Mouse (Mus musculus) heart, adult 9 months (tissue): ENCODE results near the gene Chst3.
A peak's percentile ranks its signal among the peaks of the same experiment; 100 is the strongest.
"Not testable (repeated sequence)": the region's sequence is repeated elsewhere in the genome, so short reads cannot be mapped to it uniquely, and the experiment has no call there.

Experiments
- DNase-seq, 2 experiments: peaks; one replicate each; pipeline ENCODE4 v3.0.0; 2022; ENCODE audit warnings: low spot score in 2 of 2

The Chst3 gene

DNA sequence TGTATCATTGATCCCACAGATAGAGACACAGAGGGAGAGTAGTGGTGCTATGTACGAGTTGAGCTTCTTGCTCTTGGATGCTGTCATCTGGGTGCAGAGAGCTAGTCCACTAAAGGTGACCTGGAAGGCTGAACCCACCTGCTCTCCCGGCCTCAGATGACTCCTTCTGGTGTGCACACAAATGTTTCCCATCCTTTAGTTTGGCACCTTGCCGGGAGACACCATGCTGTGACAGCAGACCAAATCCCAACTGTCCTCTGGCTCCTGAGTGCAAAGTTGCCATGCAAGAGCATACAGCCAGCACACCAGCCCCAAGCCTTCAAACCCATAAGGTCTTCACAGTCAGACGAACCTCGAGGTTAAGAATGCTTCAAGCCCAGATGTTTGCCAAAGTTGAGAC is 22.1 kb downstream of the Chst3 start:
- no peak for DNase-seq

DNA sequence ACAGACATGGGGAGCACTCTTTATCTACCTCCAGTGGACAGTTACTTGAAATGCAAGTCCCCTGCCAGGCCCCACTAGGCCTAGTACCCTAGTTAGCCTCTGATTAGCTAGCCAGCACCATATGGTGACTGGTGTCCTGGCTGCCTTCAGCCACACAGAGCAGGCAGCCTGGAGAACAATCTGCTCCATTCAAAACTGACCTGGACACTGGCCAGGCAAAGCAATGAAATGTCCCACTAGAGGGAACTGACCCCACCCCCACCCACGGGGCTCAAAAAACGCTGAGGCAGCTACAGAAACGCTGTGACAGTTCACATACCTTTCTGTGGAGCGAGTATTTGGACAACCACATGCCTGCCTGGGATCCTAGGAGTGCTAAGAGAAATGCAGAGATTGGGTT is 24.0 kb downstream of the Chst3 start:
- no peak for DNase-seq

DNA sequence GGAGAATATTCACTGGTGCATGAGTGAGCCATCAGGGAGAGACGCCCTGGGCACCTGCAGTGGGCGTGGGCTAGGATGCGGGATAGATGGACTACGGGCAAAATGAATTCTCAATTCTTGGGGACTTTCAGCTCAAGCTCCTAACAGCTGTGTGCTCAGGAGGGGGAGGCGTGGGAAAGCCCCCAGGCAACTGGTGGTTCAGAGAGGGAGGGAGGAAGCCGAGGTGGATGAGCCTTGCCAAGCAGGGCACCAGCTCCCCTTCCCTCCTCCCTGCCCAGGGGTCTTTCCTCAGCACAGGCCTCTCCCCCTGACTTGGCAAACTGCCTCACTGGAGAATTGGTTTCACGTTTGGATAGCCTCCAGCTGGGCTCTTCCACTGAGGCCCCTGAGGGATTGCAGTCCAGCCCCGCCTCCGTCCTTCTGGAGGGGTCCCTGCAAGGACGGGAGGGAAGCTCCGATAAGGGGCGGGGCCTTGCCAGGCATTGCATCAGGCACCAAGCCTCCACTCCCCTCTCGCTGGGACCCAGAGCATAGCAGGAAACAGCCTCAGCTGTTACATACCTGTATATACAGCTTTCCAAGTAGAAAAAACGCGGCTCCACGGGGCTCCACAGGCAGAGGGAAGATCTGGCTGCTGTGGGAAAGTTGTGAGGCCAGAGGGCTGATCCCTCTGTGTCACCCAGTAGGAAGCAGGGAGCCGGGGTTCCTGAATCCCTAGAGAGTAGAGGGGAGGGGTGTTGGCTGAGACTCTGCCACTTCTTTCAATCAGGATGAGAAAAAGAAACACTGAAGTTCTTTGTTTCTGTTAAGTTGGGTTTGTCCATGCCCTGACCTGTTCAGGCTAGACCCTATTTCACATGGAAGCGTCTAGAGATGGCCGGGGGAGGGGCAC is 25.3 kb downstream of the Chst3 start:
- DNase-seq, result no peak

DNA sequence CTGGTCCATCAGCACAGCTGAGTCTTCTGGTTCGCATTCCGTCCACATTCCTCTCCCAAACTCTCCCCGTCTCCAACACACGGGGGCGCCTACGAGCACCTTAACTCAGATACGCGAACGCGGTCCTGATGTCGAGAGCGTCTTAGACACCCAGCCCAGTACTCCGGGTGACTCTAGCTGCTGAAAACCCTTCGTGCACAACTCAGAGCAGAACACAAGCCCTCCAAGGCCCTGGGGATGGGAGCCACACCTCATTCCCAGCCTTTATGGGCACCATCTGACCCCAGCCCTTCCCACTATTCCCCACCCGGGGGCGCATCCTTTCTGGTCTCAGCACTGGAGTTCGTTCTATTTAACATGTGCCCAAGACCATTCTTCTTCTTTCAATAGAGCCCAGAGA is 27.3 kb downstream of the Chst3 start:
- DNase-seq, result peak in 1 of 2 experiments; percentile 55

DNA sequence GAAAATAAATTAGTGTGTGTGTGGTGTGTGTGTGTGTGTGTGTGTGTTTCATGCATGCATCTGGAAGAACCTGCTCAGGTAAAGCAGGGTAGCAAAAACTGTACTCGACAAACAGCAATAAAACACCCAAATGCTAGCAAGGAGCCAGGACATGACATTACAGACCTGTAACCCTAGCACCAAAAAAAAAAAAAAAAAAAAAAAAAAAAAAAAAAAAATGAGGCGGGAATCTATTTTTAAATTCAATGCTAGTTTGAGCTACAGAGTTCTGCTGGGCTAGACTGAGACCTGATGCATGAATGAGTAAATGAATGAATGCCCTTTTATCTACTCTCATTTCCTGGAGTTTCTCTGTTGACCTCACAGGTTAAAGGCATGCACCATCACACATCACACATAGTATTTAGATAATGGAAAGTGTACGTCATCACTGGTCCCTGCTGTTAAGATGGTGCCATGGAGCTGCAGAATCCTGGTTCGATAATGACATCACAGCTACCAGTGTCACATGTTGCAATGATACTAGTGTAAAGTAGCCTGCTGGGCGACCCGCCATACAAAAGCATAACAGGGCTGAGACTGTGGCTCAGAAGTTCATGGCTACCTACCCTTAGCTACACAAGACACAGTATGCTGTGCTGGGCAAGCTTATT is 29.4 kb downstream of the Chst3 start:
- no peak for DNase-seq

DNA sequence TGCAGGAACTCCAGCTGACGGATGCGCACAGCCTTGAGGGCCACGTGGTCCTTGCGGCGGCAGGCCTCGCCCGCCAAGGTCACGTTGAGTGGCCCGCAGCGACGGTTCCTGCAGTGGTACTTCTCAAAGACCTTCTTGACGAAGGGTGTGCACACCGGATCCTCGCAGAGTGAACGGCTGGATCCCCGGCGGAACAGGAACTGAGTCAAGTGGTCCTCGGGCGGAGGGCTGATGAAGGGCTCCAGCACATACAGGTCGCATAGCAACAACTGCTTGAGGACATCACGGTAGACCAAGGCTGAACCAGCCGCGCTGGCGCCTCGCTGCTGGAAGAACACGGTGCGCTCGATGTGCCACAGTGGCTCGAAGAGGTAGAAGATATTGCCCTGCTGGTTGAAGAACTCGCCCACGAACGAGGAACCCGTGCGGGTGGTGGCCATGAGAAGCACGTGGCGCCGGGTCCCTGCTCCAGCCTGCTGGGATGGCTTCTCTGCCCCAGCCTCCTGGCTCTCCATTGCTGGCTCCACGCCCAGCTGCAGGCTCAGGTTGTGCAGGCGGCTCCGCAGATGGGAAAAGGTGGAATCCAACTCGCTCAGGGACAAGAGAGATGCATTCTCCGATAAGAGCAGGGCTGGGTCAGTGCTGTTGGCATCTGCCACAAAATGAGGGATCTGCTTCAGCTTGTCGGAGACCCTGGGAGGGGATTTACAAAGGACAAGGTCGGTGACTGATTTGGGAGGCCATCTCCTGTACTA is 32.7 kb downstream of the Chst3 start:
- no peak for DNase-seq

DNA sequence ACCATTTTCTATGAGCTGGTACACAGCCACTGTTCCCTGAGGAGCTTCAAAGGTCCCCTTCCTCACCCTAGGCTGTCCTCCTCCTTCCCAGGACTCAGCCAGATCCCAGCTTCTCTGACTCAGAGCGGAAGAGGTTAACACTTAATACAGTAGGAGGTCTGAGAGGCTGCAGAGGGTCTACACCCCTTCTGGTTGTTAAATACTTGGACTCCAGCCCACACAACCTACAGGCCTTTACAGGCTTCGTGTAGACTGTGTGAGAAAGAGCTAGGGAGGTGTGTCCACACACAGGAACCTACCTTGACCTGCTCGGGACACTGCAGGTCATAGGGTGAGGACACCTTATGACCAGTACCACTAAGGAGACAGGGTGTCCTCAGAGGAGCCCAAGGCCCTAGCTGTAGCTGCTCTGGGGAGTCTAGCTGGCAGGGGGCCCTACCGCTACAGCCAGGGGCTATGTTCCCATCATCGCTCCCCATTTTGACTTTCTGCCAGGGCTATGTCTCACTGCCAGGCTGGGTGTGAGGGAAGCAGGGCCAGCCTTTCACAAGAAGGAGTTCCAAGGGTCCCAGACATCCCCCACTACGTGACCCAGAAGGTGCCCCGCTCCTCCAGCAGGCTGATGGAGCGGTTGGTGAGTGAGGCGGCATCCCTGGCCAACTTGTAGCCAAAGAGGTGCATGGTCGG is 33.9 kb downstream of the Chst3 start:
- no peak for DNase-seq

DNA sequence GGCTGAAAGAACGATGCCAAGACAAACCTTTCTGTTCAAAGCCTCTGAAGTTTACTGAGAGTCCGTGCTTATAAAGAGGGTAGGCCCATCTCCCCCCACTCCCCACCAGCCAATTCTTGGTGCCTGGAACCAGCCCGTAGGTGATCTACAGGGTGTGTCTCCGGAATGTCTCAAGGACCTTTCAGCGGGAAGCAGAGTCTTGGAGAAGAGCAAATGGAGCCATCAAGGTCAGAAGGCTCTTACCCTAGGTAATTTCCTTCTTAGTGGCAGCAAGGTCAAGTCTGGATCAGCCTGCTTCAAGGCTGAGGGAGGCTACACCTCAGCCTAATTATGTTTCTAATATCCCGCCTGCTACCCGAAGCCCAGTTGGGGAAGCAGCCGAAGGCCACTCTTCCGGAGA is 43.8 kb downstream of the Chst3 start:
- DNase-seq, result not testable (repeated sequence)

DNA sequence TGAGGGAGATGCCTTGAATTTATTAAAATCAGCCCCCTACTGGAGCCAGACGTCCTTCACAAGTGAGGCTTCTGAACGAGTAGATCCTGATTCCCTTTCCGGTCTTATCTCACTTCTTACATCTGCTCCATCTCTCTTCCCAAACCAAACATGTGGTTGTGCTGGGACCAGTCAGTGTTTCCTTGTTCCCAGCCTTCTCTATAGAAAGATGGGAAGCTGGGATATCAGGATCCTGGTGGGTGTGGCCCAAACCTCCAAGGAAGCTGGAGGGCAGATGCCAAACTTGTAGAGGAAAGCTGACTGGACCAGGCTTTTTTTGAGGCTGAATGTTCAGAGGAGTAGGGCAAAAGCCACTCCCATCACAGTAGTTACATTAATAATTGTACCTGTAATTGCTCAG is 44.6 kb downstream of the Chst3 start:
- no peak for DNase-seq

DNA sequence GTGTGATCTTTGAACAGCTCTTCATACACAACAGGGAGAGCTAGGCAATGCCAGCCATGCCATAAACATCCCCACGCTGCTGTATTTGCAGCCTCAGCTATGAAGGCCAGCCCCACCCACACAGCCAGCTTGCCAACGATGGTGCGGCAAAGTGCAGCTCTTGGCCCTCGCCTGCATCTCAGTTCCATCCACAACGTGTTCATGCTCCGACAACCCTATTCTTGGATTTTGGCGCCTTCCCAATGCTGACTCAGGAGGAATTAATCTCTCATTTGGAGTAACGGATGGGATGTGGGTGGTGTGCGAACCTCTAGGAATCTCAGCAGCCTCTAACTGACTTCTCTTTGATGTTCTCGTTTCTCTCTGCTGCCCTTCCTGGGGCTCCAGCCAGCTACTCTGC is 46.0 kb downstream of the Chst3 start:
- DNase-seq, result no peak

DNA sequence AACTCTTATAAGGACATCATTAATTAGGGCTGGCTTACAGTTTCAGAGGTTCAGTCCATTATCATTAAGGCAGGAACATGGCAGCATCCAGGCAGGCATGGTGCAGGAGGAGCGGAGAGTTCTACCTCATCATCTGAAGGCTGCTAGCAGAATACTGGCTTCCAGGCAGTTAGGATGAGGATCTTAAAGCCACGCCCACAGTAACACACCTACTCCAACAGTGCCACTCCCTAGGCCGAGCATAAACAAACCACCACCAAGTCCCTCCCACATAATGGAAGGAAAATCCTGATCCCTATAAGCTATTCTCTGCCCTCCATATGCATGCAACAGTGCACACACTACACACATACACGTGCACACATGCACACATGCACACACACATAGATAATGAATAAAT is 46.8 kb downstream of the Chst3 start:
- no peak for DNase-seq

DNA sequence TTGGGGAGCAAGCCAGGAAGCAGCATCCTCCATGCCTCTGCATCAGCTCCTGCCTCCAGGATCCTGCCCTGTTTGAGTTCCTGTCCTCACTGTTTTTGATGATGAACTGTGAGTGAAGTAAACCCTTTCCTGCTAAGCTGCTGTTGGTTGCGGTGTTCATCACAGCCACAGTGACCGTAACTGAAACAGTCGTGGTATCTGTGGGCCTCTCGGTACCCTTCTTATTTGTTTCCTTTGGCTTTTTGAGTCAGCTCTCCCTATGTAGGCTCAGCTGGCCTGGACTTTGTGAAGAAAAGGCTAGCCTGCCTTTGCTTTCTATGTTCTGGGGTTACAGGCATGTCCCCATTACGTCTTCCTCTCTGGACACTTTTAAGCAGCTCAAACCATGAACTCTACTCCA is 47.7 kb downstream of the Chst3 start:
- no peak for DNase-seq

DNA sequence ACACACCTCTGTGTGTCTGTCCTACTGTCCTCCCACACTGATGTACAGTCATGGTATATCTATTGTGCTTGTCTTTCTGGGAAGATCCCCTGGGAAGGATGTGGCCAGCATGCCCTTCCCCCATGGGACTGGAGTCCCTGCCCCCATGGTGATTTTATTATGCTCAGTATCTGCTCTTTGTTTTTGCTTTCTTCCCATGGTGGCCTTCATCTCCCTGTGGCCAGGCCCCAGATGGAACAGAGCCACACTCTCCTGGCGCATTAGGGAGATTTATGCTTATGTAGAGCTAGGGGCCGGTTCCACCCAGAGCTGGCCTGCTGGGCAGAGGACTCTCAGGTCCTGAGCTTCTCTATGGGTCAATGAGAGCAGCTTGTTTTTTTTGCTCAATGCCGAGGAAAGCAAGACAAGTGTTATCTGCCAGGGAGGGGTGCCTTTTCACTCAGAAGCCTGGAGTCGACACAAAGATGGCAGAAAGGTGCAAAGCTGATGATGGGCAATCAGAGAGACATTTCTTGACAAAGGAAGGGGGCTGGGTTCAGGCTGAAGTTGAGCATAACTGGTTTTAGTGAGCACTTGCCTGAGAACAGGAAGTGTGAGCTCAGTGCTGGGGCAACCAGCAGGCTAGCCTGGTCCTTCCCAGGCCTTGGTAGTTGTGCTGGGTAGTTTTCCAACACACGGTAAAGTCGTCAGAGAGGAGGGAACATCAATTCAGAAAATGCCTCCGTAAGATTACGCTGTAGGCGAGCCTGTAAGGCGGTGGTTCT is 48.6 kb downstream of the Chst3 start:
- DNase-seq, result no peak

DNA sequence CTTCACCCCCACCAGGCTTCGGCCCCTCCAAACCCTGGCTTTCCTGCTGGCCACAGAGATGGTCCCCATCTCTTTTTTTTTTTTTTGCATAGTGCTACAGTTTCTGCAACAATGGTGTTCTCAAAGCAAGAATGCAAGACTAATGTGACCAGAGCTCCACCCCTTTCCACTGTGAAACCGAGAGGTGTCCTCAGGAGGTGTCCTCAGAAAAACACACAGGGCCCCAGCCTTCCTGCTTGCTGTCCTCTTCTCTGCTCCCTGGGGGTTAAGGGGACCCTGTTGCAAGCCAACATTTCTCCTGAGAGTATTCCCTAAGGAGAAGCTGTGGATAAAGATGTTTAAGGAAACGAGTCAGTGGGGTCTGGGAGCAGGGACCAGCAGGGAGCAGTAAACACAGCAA is 50.1 kb downstream of the Chst3 start:
- no peak for DNase-seq

DNA sequence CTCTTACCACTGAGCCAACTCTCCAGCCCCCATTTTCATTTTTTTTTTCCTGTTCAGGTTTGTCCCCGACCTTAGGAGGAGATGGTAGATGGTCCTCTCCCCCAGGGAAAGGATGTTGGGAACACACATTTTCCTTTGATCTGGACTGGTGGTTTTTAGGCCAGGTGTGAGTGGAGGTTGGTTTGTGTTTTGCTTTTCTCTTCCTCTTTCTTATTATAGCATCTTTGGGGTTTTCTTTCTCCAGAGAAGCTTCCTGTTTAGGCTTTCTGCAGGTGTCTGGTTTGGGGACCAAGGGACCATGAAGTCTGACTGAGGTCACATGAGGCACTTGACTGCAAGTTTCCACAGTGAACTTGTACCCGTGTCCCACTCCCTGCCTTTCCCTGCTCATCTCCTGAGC is 50.8 kb downstream of the Chst3 start:
- DNase-seq, result no peak

DNA sequence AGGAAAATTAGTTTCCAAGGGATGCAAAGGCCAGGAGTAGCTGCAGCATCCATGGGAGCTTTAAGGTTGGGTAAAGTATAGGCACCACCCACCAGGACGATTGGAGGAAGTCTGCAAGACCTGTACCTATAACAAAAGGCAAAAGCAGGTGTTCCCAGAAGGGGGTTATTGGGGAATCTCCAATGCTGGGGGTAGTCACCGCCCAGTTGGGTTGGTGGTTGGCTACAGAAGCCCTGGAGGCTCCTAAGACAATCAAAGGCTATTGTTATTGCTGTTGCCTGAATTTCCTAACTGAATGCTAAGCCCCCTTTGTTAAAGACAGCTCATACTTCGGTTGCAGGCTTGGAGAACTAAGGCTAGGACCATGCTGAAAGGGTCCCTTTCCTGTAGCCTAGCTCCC is 53.0 kb downstream of the Chst3 start:
- no peak for DNase-seq

DNA sequence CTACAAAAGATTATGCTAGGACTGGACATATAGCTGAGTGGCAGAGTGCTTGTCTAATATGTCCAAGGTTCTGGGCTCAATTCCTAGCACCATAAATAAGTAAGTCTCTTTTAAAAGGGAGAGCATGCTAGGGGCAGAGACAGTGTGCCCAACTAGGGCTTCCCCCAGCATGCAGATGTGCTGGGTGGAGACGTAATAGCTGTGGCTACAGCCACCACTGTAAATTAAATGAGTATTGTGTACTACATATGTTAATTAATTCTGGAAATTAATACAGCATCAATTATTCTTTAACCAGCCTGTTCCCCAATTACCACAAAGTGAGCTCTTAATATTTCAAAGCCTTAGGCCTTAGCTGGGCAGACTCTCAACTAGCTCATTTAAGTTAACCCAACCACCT is 54.2 kb downstream of the Chst3 start:
- no peak for DNase-seq

DNA sequence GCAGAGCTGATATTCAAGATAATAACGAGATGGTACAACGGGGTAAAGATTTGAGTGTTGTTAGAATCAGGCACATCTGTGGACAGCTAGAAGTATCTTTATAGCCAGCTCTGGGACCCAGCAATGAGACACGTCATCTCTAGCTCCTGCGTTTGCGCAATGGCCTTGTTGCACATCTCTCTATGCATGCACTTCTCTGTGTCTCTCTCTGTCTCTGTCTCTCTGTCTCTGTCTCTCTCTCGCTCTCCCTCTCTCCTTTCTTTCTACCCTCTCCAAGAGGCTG is 56.1 kb downstream of the Chst3 start:
- DNase-seq, result no peak

DNA sequence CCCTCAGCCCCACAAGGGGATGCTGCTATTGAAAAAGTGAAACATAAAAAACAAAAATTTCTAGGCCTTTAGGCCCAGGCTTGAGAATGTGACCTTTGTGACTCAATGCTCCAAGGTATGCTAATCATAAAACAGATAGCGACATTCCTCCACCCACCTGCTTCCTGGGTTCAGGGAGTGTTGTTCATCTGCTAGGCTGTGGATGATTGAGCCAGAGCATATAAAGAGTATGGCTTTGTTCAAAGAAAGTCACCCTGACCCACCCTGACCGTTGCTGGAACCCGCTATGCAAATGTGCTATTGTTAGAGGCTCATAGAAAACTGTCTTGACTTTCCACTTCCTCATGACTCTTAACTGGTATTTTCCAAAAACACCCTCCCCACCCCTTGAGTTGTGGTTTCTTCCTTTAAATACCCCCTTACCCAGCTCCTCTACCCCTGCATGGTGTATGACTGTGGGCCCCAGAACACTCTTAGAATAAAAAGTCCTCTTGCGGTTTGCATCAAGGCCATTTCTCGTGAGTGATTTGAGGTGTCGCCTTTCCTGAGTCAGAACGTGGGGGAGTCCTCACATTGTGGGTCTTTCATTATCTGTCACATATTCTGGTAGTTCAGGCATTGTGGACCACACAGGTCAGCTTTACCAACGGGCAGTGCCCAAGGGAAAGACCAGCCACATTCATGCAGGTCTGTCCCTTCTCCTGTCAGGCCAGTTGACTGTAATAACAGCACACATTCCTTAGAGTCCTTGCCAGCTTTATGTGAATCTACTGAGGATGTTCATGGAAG is 56.7 kb downstream of the Chst3 start:
- not testable (repeated sequence) for DNase-seq

DNA sequence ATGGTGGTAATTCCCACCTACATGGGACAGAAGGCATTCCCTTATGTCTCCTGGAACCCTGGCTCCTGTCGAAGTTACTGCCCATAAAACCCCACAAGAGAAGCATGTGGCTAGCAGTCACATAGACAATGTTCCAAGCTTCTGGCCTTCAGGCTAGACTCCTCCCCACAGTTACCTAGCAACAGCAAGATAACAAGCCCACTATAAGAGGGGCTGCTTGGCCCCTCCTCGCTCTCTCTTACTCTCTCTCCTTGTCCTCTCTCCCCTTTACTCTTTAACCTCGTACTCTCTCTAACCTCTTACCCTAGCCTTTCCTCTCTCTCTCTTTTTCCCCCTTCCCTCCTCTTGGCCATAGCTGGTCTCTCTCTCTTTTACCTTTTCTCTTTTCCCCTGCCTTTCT is 57.7 kb downstream of the Chst3 start:
- not testable (repeated sequence) for DNase-seq

DNA sequence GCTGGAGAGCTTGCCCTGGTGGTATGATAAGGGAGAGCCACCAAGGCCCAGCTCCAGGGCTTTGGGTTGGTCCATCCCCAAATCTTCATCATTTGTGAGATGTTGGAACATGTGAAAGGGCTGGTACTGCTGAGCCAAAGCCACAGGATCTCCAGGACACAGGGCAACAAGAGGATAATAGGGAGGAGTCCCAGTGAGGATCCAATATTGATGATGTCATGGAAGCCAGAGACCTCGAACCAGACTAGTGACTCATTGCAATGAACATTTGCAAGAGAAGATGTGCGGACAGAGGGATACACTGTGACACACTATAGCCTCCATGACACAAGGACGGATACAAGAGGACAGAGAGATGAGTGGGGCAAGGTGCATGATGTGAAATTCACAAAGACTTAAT is 60.9 kb downstream of the Chst3 start:
- no peak for DNase-seq
